Mouse (Mus musculus) natural killer cell, adult 2 months (primary cell): ENCODE results near the gene Crybb3.
A peak's percentile ranks its signal among the peaks of the same experiment; 100 is the strongest.

Experiments used
- DNase-seq, 2 experiments: peaks; one replicate each; pipeline ENCODE4 v3.0.0; 2022; ENCODE audit warnings: low spot score in 2 of 2

Gene Crybb3

DNA sequence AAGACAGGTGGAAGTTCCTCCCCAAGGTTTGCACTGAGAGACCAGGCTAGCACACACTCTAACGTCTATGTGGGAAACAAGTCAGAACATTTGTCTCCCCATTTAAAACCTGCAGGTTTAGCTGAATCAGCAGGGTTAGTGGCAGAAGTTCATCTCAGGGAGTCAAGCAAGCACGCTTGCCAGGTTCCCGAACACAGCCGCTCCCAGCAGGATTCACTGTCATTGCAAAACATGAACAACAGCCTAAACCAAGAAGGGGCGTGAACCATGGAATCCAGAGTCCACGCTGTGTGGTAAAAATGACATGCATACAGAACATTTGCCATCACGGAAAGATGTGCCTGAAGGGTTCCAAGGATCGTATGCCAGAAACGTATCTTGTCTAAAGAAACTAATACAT is 23.7 kb upstream of the Crybb3 start:
- no peak for DNase-seq

DNA sequence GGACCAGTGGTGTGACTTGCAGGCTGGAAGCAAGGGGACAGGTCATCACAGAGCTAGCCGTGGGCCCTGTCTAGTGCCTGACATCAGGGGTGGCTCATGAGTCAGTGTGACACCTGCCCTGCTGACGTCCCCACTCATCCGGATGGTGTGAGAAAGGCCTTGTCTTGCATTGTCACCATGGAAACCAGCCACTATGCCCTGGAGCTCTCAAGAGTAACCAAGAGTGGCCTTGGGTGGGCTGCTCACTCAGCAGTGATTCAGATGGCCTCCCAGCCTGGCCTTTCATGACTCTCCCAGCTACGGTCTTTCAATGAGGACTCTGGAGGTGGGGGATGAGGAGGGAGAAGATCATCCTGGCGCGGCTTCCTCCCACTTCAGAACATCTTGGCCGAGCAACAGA is 21.1 kb upstream of the Crybb3 start:
- no peak for DNase-seq

DNA sequence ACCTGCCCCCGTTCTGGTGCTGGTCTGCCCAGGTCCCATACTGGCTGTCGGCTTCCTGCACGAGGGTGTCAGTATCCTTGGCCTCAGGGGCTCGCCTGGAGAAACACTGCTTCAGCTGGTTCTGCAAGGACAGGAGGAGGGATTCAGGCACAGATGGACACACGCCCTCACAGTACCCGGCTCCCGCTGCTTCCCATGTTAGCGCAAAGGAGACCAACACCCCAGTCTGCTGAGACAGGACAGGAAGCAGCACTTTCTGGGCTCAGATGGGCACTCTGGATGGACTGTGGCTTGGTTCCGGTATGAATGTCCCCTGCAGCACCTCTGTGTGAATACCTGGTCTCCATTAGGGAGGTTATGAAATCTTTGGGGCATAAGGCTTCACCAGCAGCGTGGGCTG is 20.1 kb upstream of the Crybb3 start:
- DNase-seq, result no peak

- DNase-seq, result no peak
Measured at GRCm38 (mm10) chr5:113100422-113100821, 19.0 kb upstream of the Crybb3 start.

DNA sequence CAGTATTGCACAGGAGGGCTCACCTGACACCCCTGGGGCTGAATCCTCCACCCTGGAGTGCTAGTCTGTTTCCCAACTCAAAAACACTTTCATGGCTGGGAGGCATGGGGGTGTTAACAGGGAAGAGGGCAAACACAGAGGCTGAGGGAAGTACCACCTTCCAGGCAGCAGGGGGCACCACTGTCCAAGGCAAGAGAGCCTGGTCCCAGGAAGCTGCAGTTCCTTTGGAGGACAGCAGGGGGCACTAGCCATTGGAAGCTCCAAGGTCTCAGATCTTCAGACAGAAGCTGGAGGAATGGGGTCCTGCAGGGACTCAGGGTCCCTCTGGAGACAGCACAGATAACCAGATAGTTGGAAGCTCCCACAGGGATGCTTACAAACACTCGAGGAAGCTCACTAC is 18.2 kb upstream of the Crybb3 start:
- DNase-seq, result peak; percentile 84

DNA sequence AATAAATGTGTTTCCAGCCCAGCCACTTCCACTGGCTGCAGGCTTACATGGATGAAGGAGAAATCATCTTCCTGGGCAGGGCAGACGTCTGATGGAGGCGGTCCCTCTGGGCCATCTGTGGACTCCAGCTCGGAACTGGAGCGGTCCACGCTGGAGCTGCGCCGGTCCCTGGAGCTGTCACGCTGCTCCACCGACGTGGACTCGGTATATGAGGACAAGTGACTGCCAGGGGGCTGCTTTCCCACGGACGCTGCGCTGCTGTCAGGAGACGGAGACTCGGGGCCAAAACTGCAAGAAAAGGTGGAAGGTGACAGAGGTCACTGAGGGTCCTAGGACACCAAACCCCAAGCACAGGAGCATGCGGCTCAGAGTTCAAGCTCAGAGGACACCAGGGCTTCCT is 16.2 kb upstream of the Crybb3 start:
- DNase-seq, result no peak

DNA sequence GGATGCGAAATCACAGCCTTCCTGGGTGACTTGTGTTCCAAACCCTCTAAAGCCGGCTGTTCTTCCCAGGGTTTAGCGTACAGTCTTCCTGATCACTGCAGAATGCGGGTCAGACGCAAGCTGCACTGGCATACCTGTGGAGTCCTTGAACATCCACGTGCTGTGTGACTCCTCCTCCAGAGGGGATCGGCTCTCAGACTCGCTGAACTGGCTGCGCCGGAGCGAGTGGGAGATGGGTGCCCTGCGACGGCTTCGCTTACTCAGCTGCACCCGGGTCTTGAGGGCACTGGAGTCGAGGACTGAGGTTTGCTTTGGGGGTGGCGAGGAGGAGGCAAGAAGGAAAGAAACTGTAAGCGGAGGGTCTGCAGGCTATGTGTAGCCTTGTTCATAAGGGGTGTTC is 14.1 kb upstream of the Crybb3 start:
- DNase-seq, result no peak

DNA sequence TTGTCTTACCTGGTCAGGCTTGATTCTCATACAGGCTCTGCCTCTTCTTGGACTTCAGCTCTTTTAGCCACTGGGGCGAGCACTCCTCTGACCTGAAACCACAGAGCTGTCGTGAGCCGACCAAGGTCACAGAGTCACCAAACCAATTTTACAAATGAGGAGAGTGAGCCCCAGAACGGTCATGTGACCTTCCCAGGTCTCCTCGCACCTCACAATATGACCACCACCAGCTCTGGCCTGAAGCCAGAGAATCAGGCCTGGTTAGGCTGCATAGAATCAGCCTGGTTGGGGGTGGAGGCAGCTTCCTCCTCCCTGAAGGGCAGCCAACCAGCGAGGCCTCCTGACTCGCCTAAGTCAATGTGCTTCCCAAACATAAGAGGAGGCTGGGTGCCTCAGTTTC is 11.0 kb upstream of the Crybb3 start:
- DNase-seq, result no peak

DNA sequence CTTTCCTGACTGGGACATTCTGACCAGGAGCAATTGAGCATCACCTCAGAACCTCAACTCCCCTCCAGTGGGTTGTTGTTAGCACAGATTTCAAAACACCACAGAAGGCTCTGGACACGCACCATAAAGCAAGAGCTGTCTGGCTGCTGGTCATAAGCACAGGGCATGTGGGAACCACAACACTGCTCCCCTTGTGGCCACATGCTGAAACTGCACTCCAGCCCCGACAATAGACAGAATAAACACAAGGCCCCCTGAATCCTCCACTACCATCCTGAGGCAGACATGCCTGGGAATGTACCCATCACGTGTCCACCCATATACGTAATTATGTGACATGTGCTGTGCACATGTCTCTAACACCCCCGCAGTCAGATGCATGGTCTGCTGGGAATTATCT is 9.8 kb upstream of the Crybb3 start:
- peak; percentile 27 to 41 for DNase-seq

DNA sequence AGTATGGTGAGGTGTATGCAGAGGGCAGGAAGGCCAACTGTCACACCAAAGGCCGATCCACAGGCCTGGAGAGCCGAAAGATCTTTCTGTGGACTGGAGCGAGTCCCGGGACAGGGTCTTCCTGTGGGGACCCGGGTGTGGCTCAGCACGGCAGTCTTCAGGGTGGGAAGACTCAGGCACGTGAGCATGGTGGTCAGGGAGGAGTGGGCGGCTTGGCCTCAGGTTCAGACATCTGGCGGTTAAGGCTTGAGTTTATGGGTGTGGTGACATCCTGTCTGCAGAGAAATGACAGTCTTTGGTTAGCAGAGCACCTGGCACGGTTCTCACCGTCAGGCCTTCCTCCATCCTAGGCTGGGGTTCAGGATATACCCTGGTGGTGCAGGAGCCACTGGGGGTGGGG is 9.4 kb upstream of the Crybb3 start:
- DNase-seq, result no peak

DNA sequence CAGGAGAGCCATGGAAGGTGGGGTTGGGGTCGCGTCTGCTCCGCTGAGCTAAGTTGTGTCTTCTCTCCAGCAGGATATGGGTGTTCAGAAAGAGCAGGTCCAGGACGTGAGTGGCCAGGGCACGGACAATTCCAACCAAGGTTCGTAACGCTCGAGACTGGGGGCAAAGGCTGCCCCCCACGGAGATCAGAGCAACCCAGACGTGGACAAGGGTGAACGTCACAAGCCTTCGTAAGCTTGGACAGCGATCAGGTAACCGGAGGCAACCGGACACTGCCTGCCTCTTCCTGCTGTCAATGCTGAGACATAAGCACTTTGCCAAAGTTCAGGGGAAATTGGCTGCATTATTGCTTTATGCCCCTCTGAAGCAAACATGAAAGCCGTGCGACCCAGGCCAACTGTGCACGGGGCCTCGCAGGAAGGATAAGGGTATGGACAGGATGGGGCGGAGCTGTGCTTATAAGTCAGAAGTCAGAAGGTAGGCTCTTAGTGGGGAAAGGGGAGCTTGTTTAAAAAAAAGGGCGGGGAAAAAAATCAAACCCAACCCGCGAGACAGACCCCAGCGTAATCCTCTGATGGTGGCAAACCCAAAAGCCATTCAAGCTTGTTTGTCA is 8.8 kb upstream of the Crybb3 start:
- DNase-seq, result no peak

DNA sequence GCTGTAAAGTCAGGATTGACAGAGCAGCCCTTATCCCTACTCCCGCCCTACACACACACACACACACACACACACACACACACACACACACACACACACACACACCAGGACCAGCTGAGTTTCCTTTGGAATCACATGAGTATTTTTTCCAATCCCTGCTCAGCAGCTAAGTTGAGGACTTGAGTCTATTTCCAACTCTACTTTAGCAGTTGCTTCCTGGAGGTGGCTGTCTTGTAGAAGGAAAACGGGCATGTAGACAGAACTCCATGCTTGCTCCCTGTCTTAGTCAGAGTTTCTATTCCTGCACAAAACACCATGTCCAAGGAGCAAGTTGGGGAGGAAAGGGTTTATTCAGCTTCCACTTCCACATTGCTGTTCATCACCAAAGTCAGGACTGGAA is 6.1 kb upstream of the Crybb3 start:
- DNase-seq, result no peak

DNA sequence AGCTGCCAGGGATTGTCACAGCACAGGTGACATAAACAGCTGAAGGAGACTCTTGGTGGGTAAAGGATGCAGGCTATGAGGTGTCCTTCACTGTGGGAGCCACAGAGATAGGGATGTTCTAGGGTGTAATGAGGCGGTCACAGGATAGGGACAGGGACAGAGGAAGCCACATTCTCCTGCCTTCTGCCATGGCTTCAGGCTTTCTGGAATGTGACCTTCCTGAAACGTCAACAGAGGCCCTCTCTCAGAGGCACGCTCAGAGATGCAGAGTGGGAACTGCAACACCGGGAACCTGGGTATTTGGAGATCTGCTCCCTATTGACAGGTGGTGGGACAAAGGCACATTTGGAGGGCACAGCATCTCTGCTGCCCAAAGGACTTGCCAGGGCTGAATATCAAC is 5.6 kb upstream of the Crybb3 start:
- no peak for DNase-seq

DNA sequence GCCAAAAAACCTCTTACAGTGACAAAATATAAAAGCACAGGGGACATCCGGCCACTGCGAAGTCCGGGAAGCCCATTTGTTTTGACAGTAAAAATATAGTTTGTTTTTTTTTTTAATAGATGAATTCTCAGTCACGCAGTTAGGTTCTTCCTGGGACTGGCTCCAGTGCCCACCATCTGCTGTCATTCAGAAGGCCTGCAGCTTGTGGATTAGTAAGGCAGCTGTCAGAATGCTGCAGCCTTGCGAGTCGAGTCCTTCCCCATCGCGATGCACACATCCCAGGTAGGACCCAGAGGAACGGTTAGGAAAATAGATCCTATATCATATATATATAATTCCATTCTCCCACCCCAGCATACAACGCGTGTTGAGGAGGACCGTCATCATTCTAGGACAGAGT is 5.1 kb upstream of the Crybb3 start:
- DNase-seq, result no peak

- DNase-seq, result no peak
Measured at GRCm38 (mm10) chr5:113085931-113086330, 4.5 kb upstream of the Crybb3 start.

- DNase-seq, result no peak
Measured at GRCm38 (mm10) chr5:113084309-113084708, 2.9 kb upstream of the Crybb3 start.

DNA sequence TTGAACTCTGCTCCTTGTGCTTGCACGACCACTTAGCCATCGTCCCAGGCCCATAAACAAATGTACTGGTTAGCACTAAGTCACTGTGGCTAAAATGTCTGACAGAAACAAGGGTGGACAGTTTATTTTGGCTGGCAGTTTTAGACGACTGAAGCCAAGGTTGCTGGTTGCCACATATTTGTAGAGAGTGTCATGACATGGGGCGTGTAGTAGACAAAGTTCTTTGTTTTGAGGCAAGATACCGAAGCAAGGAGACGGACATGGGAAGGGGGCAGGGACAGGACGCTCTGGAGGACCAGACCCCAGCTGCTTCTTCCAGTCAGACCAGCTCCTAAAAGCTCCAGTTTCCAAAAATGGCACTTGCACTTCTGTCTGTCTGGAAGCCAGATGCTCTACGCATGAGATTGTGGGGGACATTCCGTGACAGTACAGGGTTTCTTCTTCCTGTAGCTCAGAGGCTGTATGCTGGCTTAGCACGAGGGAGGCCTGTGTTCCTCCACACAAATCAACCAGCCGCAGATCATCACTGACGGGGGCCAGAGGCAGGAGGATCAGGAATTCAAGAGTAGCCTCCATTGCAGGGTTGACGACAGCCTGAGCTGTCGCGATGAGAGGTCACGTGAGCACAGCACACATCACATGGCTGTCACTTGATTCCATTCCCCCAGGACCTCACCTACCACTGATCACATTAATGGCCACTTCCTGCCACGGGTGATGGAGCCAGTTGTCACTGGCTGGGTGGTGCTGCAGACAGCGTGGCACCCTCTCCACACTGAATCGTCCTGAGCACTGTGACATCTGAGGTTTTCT is 1.2 kb upstream of the Crybb3 start:
- DNase-seq, result no peak

DNA sequence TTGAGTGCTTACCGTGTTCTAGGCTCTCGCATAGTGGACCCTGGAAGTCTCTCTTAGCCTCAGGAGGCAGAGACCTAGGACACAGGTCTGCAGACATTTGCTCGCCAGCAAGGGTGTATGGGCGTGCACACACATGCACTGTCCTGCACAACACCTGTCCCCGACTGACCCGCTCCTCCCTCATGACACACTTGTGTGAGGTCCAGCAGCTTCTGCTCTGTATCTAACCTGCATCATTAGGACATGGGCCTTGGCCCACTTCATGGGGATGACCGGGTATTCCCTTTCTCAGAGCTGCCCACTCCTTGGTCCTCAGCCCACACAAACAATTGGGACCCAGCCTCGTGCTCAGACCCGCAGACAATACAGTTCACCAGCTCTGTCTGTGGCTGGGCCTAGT is 364 bp downstream of the Crybb3 start:
- no peak for DNase-seq

- DNase-seq, result no peak
Measured at GRCm38 (mm10) chr5:113079783-113080182, 1.6 kb downstream of the Crybb3 start.

GRCm38 (mm10) chr5:113078686-113079085 is 2.7 kb downstream of the Crybb3 start:
- DNase-seq, result no peak

GRCm38 (mm10) chr5:113070017-113070416 is 11.4 kb downstream of the Crybb3 start, which contains the start of gene Crybb2:
Gene Crybb2, minus strand, starts transcription at chr5:113070117.
- no peak for DNase-seq

DNA sequence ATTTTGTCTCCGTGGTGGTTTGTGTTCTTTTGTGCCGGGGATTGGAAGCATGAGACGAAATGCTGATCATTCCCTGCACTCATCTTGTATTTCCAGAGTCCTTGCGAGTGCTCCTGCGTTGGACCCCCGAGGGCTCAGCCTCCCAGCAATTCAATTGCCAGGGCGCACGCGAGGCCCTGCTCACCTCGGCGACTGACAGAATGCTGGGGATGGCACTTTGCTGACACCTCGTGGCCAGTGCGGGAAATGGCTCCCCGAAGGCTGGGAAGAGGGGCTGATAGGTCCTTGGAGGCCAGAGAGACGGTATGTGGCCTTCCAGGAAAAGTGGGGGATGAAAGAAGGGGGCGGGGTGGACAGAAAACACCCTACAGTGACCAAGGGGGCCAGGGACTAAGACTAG is 27.1 kb downstream of the Crybb3 start:
- peak; percentile 42 to 65 for DNase-seq

GRCm38 (mm10) chr5:113050581-113051185 is 30.7 kb downstream of the Crybb3 start:
- no peak for DNase-seq
